Mouse (Mus musculus): ENCODE results near the gene Spag17. TPM values are rescaled to one million over a fixed set of nuclear protein-coding genes. Genes with fewer than 3 reads are reported as not detected.

Spag17 gene
- 0.42 TPM for polyA plus RNA-seq (2015; fragmentation: Illumina TruSeq; extraction: RNeasy Lipid Tissue Mini Kit (QIAGEN cat#74804); ENCODE audit: low read depth, low replicate concordance)

DNA sequence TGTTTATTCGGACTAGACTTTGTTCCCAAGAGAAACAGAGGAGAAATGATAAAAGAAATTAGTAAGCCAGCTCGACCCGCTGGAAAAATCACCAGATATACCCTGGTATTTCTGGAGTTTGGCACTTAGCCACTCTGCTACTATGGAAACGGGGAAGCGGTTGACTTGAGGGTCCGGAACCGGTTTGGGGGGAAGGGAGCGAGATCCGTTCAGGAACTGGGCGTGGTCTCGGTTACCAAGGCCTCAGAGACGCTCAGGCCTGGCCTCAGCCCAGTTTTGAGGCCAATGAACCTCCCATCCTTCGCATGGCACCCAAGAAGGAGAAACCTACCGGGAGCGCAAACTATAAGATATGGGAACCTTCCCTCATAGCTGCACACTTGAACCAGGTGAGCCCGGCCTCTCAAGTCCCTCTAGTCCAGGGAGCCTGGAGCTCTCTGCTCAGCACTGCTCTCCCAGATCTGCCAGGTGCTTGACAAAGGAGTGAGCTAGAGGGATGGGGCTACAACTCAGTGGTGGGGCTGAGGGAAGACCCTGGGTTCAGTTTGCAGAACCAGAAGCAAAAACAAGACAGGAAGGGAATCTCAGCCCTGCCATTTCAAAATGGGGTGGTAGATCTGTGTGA lies at the start of gene Spag17:
TSS of gene Spag17 (plus strand) at position 220 of the 625 bp plus-strand sequence.

GRCm38 (mm10) chr3:100162315-100163105 lies 277.3 kb downstream of the Spag17 start, which contains the start of the genes Gdap2 and Wdr3:
TSS of gene Gdap2 (plus strand) at chr3:100162381.
TSS of gene Wdr3 (minus strand) at chr3:100162407.

